Mouse (Mus musculus): ENCODE results near the gene Cd82.
A peak's percentile ranks its signal among the peaks of the same experiment; 100 is the strongest.

Gene Cd82

GRCm38 (mm10) chr2:93443106-93443505 lies 19.8 kb downstream of the Cd82 start:
- DNase-seq, result no peak

GRCm38 (mm10) chr2:93439812-93440559 lies 23.0 kb downstream of the Cd82 start:
- DNase-seq, result no peak

DNA sequence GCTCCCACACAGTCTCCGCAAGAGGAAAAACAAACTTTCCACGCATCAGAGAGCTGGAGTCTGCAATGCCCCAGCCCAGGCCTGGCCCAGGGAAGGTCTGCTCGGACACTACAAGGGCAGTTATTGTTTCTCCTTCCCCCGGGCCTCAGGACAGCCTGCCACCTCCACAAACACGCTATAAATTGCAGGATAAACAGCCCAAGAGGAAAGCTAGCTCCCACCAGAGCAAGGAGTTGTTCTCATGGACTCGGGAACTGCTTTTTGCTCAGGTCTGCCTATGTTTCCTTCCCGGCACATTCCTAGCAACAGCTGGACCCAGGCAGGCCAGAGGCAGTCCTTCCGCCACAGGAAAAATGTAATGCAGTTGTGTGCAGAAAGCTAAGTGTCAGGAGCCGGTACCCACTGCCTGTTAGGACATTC lies 23.6 kb downstream of the Cd82 start:
- no peak for DNase-seq

GRCm38 (mm10) chr2:93438335-93438734 lies 24.6 kb downstream of the Cd82 start:
- DNase-seq, result no peak

DNA sequence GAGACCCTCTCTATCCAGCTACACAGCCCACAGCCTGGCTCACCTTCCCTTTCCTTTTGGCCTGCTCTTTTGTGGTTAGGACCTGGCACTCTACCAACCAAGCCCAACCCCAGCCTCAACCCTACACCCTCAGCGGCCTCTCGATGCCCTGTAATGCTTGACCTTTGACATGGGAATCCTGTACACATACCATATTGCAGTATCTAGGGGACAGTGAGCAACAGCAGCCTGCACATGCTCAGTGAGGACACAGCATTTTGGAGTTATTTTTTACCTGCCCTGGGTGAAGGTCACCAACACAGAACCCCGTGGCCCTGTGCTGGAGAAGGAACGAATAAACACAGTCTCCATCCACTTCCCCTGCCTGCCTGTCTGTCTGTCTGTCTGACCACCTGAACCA lies 27.4 kb downstream of the Cd82 start:
- DNase-seq, result no peak

- DNase-seq, result no peak
Observed at GRCm38 (mm10) chr2:93434896-93435295, 28.0 kb downstream of the Cd82 start.

- DNase-seq, result no peak
Observed at GRCm38 (mm10) chr2:93433543-93433942, 29.4 kb downstream of the Cd82 start.

DNA sequence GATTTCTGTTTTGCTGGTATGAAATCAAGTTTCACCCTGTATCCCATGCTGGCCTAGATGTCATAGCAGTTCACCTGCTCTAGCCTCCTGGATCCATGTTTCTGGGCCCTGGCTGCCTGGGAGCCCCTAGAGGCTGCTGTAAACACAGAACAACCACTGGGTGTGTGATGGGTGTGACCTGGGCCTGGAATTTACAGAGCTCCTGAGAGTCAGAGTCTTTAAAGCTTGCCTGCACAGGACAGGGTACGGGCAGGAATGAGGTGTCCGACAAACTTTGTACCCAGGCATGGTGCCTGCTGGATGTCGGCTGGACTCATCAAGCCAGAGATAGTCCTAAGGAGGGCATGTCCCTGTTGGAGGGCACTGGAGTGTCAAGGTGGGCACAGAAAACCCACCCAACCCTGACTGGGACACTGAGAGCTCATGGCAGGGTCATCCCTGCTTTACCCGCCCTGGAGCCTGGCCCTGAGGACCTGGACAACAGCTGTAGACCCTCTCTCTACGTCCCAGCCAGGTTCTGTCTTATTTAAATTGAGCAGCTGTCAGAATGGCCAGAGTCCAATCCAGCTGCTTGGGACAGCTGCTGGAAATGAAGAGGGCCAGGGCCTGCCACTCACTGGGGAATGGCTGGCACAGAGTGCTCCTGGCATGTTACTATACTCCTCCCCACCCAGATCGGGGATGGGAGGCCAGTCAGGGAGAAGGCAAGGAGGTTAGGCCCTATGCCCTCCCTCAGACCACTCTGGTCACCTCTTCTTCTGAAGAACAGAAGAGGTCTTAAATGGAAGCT lies 30.1 kb downstream of the Cd82 start:
- DNase-seq, result no peak

- no peak for DNase-seq
Observed at GRCm38 (mm10) chr2:93431575-93432325, 31.2 kb downstream of the Cd82 start.

- no peak for DNase-seq
Observed at GRCm38 (mm10) chr2:93430993-93431392, 31.9 kb downstream of the Cd82 start.

DNA sequence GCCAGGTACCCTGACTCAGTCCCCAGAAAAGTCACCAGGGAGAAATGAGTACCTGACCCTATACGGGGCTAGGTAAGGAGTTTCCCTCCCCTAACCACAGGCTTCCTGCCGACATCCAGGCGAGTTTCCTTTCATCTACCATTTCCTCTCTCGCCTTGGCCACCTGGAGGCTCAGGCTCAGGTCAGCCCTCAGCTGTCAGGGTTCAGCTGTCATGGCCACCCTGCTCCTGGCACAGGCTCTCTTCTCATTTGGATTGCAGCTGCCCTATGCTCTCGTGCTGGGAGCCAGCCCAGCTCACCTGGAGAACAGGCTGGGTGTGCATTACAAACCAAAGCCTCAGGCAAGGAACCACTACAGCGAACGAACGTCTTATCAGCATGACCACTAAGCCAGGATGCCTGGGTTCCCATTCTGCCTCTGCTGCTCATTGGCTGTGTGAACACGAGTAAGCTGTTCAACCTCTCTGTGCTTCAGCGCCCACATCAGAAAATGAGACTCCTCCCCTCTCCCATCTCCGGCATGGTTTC lies 34.9 kb downstream of the Cd82 start:
- peak; percentile 33 to 41 for DNase-seq

DNA sequence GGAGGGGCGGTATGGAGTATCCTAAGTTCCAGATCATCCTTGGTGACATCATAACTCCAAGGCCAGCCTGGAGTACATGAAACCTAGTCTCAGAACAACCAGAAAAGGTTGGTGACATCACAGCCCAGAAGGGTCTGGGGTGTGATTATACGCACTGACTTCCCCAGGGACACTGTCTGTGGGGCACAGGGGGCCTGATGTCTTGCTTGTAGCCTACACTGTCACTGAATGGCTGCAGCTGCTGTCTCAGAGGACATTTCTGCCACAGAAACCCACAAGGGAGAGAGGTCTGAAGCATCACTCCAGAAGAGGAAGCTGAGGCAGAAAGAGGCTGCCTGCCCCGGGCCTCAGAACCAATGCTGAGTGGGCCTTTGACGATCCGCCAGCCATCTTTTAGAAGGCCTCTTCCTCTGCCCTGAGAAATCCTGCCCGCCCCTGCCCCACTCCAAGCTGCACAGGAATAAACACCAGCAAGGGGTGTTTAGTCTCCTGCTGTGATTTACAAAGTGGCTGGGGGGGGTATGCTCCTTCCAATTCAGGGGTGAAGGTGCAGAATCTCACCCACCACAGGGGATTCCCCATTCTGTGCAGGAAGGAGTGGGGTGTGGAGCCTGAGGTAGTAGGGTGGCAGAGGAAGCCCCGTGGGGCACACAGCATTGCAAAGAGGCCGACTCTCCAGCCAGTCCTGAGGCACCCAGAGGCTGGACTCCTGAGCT lies 35.8 kb downstream of the Cd82 start:
- peak; percentile 51 to 52 for DNase-seq

- DNase-seq, result no peak
Observed at GRCm38 (mm10) chr2:93425810-93426209, 37.1 kb downstream of the Cd82 start.

DNA sequence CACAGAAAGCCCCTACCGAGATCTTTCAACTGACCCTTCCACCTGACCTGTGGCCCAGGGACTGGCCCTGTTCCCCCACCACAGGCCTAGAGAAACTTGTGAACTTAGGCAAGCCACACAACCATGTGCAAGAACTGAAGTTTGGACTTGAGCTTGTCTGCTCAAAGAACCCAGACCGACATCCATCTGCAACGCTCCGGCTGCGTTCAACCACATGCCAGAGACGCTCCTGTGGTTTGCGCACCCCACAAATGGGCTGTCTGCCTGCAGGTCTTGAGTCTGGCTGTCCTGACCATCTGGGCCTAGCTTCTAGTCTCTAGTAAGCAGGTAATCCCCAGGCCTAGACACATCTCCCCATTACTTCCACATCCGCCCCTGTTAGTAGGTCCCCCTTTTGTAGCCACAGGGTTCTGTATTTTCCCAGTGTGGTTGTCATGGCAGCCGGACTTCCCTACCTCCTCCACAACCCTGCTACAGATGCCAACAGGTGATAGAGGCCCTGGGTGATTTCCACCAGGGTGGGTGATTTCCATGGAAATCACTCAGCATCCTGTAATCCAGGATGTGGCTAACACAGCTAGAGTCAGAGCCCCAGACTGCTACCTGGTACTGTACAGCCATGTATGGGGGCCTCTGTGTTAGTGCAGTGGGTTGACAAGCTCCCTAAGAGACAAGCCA lies 38.5 kb downstream of the Cd82 start:
- DNase-seq, result peak in 1 of 2 experiments; percentile 3

GRCm38 (mm10) chr2:93421320-93421719 lies 41.6 kb downstream of the Cd82 start:
- DNase-seq, result peak; percentile 57 to 82

DNA sequence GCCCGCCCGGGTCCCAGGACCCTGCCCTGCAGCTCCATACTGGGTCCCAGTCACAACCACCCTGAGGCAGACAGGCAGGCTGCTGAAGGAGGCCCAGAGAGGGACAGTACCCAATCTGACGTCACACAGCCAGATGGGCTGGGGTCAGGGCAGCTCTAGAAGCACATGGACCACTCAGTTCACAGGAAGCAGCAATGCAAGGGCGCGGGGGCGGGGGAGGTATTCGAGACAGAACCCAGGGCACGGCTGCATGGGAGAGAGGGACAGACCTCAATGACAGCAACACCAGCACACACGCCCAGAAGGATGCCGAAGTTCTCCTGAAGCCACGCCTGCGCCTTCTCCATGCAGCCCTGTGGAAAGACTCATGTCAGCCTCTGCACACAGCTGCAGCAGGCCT lies 43.0 kb downstream of the Cd82 start:
- no peak for DNase-seq

DNA sequence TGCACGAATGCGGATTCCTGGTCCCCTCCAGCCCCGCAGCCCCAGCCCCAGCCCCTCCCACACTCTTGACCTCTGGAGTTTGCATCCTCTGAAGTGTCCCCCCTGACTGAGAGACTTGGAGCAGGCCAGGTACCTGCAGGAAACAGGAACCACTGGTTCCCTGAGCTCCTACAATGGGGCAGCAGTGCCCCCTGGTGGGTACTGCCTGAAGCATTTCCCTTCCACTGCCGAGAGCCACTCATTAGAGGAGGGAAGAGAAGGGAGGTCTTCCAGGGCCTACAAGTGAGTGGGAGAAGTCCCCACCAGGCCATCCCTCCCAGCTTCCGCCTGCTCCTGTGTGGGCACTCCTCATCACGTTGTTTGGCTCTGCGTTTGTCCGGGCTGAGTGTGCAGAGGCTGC lies 44.5 kb downstream of the Cd82 start:
- peak; percentile 37 to 73 for DNase-seq

GRCm38 (mm10) chr2:93416874-93417709 lies 45.8 kb downstream of the Cd82 start:
- DNase-seq, result no peak

DNA sequence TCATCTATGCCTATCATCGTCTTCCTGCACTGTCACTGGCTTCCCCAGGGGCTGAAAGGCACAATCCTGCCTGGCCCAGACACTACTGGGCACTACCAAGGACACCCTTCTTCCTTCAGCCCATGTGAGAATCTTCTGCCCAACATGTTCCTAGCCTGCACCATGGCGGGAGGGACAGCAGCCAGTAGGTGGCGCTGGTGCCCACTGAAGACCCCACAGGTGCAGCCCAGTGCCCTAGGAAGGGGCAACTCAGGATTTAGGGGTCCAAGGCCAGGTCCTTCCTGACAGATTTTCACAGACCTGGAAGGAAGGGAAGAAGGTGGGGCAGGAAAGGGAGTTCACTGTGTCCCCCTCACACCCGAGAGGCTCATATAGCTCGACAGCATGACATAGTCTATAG lies 47.7 kb downstream of the Cd82 start:
- DNase-seq, result peak; percentile 43 to 74

- no peak for DNase-seq
Observed at GRCm38 (mm10) chr2:93414163-93414562, 48.8 kb downstream of the Cd82 start.
